Mouse (Mus musculus) cerebellum, adult 2 months (tissue): ENCODE data around the gene Aff3. TPM values are rescaled to one million over a fixed set of nuclear protein-coding genes. Genes with fewer than 3 reads are reported as not detected.
A peak's percentile ranks its signal among the peaks of the same experiment; 100 is the strongest.

Experiments
- DNase-seq, 2 experiments: peaks; one replicate each; pipeline ENCODE4 v3.0.0; 2021
- H3K27ac ChIP-seq: fragments of 200-500 bp; 2 replicates; pipeline ENCODE4 v1.5.1; 2012; ENCODE audit warnings: low read length, control low read depth, inconsistent platforms; ENCODE audit not compliant: insufficient read depth
- H3K27me3 ChIP-seq: fragments of 200-500 bp; 2 replicates; pipeline ENCODE4 v1.6.1; 2012; ENCODE audit warnings: inconsistent platforms, mild to moderate bottlenecking, low read length, moderate library complexity; ENCODE audit not compliant: control insufficient read depth, insufficient read depth
- H3K4me1 ChIP-seq: fragments of 200-500 bp; 2 replicates; pipeline ENCODE4 v1.6.1; 2011; ENCODE audit warnings: low read length; ENCODE audit not compliant: control insufficient read depth, insufficient read depth
- H3K4me3 ChIP-seq: fragments of 200-500 bp; replicated peaks from 2 replicates; pipeline ENCODE3; 2011; ENCODE audit warnings: mild to moderate bottlenecking, low read depth, low read length, control low read depth; ENCODE audit not compliant: insufficient read depth
- CTCF ChIP-seq: fragments of 200-500 bp; IDR thresholded peaks from 2 replicates; pipeline ENCODE4 v1.5.1; 2011; ENCODE audit warnings: low read depth, mild to moderate bottlenecking, control low read depth, low read length, moderate library complexity, borderline replicate concordance; ENCODE audit not compliant: insufficient read depth
- POLR2A ChIP-seq: fragments of 200-500 bp; IDR thresholded peaks from 2 replicates; pipeline ENCODE4 v1.6.1; 2011; ENCODE audit warnings: low read length, control low read depth, borderline replicate concordance; ENCODE audit not compliant: insufficient read depth
- WGBS: fragments of 180-500 bp; shearing (Covaris S2); methylation state at CpG from one replicate; pipeline ENCODE4 v1.1.7; 2018; 5-methylcytosine and 5-hydroxymethylcytosine counted together
- polyA plus RNA-seq: library from polyadenylated mRNA; depleted of rRNA; stranded (reverse); fragments of >200 nt; gene quantifications from 2 replicates; pipeline ENCODE4 v1.2.3, GENCODE M21; 2012

Gene Aff3
- polyA plus RNA-seq, 1 experiment: 19.8 TPM

DNA sequence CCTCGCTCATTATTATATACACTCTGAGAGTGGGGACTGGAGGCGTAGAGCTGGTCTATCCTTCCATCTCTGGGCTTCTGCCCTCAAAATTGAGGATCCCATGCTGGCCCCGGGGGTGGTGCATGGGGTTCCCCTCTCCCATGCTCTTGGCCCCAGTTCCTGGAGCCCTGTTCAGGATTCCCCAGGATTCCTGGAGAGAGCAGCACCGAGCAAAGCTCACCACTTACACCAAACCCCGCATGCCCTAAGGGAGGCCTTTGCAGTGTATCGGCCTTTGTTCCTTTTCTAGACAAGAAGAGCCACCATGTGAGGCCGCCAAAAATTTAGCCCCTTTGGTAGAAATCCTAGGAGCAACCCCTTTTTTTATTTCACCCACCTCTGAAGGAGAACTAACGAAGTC, 36.3 kb downstream of the Aff3 start:
- peak; percentile 14 to 20 for DNase-seq
- Histone ChIP-seq H3K4me3 (no peak overlapping the region), H3K27me3 (no peaks in the 10 kb centered on the region), H3K4me1 (no peaks in the 10 kb centered on the region), H3K27ac (no peak overlapping the region)
- 62% methylated on average over 8 of the region's 8 CpGs for WGBS
- TF ChIP-seq CTCF: no peak
- no peak for TF ChIP-seq POLR2A

DNA sequence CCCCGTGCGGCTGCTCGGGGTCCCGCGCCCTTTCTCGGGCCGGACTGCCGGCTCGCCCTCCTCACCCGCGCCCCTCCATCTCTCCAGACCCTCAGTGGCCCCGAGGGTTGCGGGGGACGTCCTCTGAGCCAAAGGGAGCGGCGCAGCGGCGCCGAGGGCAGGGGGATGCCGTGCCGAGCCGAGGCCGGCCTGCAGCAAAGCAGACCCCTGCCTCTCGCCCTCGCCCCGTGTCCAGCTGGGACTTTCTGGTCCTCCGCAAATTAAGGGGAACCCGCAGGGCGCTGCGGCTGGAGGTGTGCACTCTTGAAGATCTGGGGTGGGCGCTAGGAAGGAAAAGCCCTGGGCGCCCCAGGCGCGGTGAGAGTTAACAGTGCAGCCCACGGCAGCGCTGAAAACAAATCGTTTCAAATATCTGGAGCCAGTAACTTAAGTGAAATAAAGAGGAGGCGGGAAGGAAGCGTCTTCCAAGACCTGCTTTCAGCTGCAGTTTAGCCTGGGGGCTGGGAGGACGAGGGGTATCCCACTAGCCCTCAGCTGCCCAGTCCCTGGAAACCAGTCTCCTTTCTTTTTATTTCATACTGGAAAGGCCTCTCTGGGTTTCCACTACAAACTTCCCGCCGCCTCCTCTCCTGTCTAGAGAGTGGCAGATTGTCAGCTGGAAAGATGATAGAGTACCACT, 36.9 kb downstream of the Aff3 start:
- H3K4me3 ChIP-seq: peak overlapping the region; percentile 54
- no peak overlapping the region for H3K27ac ChIP-seq
- no peaks in the 10 kb centered on the region for H3K4me1 ChIP-seq
- H3K27me3 ChIP-seq: no peaks in the 10 kb centered on the region
- WGBS: 4% methylated on average over 42 of the region's 42 CpGs
- DNase-seq: peak in 1 of 2 experiments; percentile 62
- TF ChIP-seq CTCF (no peak), POLR2A (0 out of 2 replicates have a peak, but pooled peaks have one; percentile 6)

DNA sequence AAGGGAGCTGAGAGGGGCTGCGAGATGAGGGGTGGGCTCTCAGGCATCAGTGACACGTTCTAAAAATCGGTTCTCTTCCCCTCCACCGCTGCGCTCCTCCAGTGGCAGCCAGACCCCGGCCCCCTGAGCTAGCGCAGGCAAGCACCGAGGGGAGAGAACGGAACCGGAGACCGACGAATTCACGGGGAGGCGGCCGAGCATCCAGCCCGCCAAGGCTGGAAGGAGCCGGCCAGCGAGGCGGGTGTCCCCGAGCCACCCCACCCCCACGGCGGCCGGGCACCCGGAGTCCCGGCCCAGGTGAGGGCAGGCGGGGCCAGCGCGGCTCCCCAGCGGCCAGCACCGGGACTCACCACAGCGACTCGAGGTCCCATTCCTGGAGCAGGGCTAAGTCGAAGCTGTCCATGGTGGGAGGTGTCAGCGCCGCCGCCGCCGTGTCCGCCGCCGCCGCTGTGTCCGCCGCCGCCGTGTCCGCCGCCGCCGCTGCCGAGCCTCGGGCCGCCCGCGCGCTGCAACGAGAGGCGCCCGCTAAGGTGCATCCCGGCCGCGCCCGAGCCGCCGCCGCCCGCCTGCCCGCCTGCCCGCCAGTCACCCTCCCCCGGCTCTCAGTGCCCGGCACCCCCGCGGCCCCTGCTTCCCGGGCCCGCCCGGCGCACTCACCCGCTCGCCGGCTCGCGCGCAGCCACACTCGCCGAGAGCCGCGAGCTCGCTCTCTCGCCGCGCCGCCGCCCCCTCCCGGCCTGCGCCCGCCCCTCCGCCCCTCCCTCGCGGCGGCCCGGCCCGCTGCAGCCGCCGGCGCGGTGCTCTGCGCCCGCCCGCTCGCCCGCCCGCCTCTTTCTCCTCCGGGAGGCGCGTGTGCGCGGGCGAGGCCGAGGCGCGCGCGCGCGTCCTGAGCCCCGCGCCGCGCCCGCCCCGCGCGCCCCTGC, 37.8 kb downstream of the Aff3 start:
- peak overlapping the region; percentile 70 for H3K4me3 ChIP-seq
- H3K4me1 ChIP-seq: no peaks in the 10 kb centered on the region
- no peak overlapping the region for H3K27ac ChIP-seq
- no peaks in the 10 kb centered on the region for H3K27me3 ChIP-seq
- TF ChIP-seq CTCF: no peak
- 0 out of 2 replicates have a peak, but pooled peaks have one; percentile 3 for TF ChIP-seq POLR2A
- 1% methylated on average over 81 of the region's 133 CpGs for WGBS
- DNase-seq: peak; percentile 72 to 75

- DNase-seq: peak; percentile 29 to 57
- WGBS: 3% methylated on average over 10 of the region's 10 CpGs
- H3K27me3 ChIP-seq: no peaks in the 10 kb centered on the region
- peak overlapping the region; percentile 70 for H3K4me3 ChIP-seq
- no peaks in the 10 kb centered on the region for H3K4me1 ChIP-seq
- no peak overlapping the region for H3K27ac ChIP-seq
- TF ChIP-seq CTCF (no peak), POLR2A (no peak)
Measured at GRCm38 (mm10) chr1:38626388-38626738, 38.4 kb downstream of the Aff3 start.

DNA sequence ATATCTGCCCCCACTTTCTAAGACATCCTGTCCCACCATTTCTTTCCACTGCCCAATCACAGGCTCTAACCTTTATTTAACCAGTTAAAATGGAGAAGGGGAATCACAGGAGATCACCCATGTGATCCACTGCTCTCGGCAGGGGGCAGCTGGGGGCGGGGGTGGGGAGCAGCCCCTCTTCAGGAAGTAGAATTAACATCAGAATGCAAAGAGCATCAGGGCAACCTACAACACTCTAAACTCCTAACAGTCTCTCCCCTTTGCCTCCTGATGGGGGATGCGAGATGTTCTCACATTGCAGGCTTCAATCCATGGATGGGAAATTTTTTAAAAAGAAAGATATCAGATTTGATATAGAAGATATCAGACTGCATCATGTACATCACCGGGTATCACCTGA, 42.9 kb downstream of the Aff3 start:
- no peak for TF ChIP-seq CTCF
- no peak for TF ChIP-seq POLR2A
- 67% methylated on average over 4 of the region's 4 CpGs for WGBS
- no peak overlapping the region for H3K27ac ChIP-seq
- H3K27me3 ChIP-seq: no peaks in the 10 kb centered on the region
- H3K4me1 ChIP-seq: no peaks in the 10 kb centered on the region
- DNase-seq: no peak
- H3K4me3 ChIP-seq: no peak overlapping the region

DNA sequence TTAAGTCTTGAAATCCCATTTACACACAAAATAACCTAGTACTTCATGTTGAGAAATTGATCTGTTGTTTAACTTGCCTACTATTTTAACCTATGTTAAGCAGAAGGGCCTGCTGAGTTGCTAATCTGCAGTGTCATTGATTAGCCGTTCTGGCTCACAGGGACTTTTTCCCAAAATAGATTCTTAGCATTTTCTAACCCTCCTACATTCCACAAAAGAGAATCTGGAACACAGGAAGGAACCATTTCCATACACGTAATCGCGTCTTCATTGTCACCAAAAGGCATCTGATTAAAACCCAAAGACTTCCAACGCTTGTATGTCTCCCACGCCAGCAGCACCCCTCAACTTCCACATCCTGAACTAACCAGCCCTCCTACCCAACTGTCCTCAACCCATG, 44.4 kb downstream of the Aff3 start:
- no peaks in the 10 kb centered on the region for H3K4me1 ChIP-seq
- H3K27me3 ChIP-seq: no peaks in the 10 kb centered on the region
- H3K4me3 ChIP-seq: no peak overlapping the region
- DNase-seq: no peak
- H3K27ac ChIP-seq: no peak overlapping the region
- TF ChIP-seq POLR2A (no peak), CTCF (no peak)
- 91% methylated on average over 6 of the region's 6 CpGs for WGBS

- no peak overlapping the region for H3K27ac ChIP-seq
- TF ChIP-seq POLR2A (no peak), CTCF (no peak)
- DNase-seq: peak in 1 of 2 experiments; percentile 5
Measured at GRCm38 (mm10) chr1:38606741-38607140, 58.0 kb downstream of the Aff3 start.

More at GRCm38 (mm10) chr1:38606741-38607140, 58.0 kb downstream of the Aff3 start:
- 63% methylated on average over 4 of the region's 4 CpGs for WGBS
- Histone ChIP-seq H3K4me1 (no peaks in the 10 kb centered on the region), H3K27me3 (no peaks in the 10 kb centered on the region), H3K4me3 (no peak overlapping the region)
